Mouse (Mus musculus): ENCODE data around the gene Sbno2.

Sbno2 gene

GRCm38 (mm10) chr10:80142530-80142925 is 37.2 kb upstream of the Sbno2 start:
- in situ Hi-C loops (cut with MboI, MseI) = loop anchor here (5.0 to 10.0 kb wide), 2 partner anchors 155 to 792 kb away; partner anchors contain the start of genes Cnn2 and Gadd45b

GRCm38 (mm10) chr10:80141786-80142529 is 36.6 kb upstream of the Sbno2 start:
- in situ Hi-C loops (cut with MboI, MseI) = loop anchor here (5.0 to 10.0 kb wide), 2 partner anchors 155 to 793 kb away; partner anchors contain the start of genes Cnn2 and Gadd45b

DNA sequence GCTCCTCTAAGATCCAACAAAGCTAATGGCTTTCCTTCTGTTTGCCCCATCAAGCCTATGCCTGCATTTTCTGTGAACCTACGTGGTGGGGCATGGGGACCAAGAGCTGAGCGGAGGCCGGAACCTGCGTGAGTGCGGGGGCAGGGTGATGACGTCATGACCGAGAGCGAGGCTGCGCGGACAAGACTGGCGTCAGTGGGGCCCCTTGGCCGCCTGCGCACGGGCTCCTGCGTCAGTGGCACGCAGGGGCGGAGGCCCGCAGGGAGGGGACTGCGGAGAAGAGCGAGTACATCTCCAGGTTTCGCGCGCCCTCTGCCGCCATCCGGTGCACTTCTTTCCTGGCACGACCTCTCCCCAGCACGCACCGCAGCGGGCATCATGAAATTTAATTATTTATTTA is 35.9 kb upstream of the Sbno2 start:
- in situ Hi-C loops (cut with MboI, MseI) = loop anchor here (5.0 to 10.0 kb wide), 2 partner anchors 154 to 794 kb away; partner anchors contain the start of genes Cnn2 and Gadd45b

DNA sequence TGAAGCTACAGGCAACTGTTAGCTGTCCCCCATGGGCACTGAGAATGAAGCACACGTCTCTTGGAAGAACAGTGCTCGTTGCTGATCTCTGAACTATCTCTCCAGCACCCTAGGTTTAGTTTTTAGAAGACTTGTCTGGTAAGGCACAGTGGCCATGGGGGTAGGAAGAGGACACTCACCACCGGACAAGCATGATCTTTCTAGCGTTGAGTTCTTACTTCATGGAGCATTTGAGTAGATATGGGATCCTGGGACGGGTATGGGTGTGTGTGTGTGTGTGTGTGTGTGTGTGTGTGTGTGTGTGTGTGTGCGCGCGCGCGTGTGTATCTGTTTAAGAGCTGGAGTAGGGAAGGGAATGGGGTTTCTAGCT is 35.3 kb upstream of the Sbno2 start, which contains the start of gene Cbarp:
Gene Cbarp, minus strand, starts transcription at position 170 of the 370 bp plus-strand sequence.
- in situ Hi-C loops (cut with MboI, MseI) = loop anchor here (5.0 to 10.0 kb wide), 2 partner anchors 153 to 794 kb away; partner anchors contain the start of genes Cnn2 and Gadd45b

- in situ Hi-C loops (cut with MboI, MseI) = loop anchor here (5.0 to 10.0 kb wide), 2 partner anchors 153 to 795 kb away; partner anchors contain the start of genes Cnn2 and Gadd45b
Measured at GRCm38 (mm10) chr10:80139975-80140665, 34.7 kb upstream of the Sbno2 start.

- in situ Hi-C loops (cut with MboI, MseI) = no loop called here
Measured at GRCm38 (mm10) chr10:80139439-80139775, 34.0 kb upstream of the Sbno2 start.

DNA sequence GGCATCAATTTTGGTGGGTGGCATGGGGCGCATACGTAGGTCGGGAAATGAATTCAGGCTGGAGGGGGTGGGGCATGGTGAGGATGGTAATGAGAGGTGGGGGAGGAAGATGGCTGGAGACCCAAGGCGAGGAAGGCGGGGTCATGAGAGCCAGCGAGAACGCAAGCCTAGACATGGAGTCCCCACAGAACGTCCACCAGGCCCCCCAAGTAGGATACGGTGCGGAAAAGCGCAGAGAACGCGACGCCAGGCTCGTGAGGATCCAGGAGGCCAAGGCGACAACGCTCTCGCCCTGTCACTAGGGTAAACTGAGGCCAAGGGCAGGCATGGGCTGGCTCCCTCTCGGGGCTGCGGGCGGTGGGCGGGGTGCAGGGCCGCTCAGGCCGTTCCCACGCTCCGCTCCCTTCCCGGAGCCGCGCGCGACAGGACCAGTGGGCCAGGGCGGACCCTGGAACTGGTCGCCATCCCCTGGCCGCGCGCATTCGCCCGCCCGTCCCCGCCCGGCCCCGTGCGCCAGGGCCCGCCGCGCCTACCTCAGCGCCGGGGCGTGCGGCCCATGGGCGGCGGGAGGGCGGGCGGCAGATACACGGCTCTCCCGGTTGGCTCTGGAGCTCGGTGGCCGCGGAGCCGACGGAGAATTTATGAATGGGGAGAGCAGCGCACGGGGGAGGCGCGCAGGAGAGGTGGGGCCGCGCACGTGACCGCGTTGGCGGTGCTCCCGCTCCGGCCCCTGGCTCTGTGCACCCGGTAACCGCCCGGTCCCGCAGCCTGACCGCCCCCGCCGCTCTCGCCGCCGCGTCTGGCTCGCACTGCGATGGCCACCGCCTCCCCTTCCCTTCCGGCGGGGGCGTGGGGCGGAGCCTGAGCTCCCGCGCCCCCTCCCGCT is 33.4 kb upstream of the Sbno2 start, which contains the start of gene Atp5d:
Gene Atp5d, plus strand, starts transcription at position 80 of the 886 bp plus-strand sequence.
- in situ Hi-C loops (cut with MboI, MseI) = no loop called here

DNA sequence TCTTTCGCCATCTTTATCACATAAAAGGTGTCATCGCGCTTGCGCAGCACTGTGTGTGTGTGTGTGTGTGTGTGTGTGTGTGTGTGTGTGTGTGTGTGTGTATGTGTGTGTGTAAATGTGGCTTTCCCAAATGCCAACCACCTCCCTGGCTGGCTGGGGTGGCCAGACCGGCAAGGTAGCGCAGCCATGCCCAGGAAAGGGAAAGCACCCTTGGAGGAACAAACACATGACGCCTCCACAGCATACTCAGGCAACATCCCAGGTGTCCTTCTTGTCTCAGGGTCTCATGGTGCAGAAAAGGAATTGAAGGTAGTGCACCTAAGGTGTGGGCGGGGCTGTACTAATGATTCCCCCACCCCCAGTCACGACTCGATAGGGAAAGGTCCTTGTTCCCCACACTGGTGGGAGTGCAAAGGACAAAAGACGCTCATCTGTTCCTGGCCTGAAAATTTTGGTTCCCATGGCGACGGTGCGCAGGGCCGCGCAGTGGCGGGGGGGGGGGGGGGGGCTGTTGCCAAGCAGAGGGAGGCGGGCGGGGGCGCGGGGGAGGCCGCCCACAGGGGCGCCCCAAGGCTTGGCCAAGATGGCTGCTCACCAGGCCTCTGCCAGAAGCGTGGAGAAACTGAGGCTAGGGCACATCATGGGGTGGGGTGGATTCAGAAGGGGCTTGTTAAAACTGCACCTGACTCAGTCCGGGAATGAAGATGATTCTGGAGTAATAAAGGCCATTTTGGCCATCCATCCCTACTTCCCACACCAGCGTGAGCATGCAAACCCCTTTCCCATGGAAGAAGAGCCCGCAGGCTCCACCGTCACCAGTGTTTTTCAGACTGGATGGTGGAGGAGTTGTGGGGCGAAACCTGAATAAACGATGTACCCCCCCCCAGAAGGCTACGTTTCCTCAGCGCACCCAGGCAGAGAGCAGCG is 32.5 kb upstream of the Sbno2 start:
- in situ Hi-C loops (cut with MboI, MseI) = no loop called here

DNA sequence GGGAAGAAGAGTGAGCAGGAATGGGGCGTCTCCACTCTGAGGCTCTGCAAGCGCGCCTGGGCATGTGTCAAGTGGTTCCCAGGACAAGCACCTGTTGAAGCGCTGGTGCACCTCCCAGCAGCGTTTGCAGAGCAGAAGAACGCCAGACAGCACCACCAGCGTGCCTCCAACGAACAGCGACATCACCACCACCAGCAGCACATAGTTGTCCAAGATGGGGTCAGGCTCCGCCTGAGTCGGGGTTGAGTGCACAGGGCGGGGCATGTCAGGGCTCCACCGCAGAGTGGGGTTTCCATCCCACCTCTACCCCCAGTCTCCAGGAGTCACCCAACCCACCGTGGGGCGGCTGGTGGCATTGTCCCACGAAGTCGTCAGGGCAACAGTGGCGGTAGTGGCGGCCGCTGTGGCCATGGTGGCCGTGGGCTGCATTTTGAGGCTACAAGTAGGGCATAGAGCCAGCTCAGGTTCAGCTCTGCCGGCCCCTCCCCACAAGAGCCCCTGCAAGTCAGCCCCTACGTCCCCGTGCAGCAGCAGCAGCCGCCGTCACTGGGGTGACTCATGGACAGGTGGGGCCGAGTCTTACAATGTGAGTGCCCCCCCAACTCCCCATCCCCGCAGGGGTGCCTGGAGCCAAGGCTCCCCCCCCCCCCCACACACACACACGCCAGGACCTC is 31.7 kb upstream of the Sbno2 start:
- in situ Hi-C loops (cut with MboI, MseI) = no loop called here

DNA sequence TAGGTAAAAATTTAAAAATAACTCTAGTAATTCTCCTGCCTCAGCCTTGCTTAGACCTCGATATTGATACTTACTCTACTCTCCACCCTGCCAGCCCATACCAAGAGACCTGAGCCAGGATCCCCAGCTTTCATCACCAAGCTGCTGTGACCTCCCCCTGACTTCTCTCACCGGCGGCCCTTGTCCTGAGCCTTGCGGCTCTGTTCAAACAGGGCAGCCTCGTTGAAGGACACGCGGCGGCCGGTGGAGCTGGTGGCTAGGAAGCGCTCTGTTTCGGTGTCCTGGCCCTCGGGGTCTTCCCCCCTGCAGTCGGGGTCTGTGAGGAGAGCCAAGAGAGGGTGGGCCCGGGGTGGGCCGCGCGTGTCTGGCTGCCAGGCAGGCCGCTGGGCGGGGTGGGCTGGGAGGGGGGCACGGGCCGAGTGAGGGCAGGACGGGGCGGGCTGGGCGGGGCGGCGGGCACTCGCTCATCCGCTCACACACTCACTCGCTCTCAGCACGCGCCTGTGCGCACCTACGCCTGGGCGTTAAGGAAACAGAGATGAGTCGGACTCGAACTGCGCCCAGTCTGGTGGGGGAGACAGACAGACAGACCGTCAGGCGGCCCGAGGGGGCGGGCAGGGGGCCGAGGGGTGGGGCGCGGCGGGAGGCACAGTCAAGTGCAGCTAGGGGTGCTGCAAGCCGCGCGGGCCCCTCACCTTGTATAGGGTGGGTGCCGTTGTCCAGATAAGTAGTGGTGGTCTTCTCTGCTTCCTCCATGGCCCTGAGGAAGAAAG is 31.0 kb upstream of the Sbno2 start:
- in situ Hi-C loops (cut with MboI, MseI) = no loop called here

DNA sequence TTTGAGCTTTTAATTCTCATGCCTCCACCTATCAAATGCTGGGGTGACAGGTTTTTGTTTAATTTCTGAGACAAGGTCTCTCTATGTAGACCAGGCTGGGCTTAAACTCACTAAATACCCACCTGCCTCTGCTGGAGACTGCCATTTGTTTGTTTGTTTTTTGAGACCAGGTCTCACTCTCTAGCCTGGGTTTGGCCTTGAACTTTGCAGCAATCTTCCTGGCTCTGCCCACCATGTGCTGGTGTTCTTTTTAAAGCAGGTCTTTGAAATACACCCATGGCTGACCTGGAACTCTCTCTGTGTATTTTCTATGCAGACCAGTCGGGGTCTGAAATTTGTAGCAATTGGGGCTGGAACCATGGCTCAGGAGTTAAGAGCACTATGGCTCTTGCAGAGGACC is 30.3 kb upstream of the Sbno2 start:
- in situ Hi-C loops (cut with MboI, MseI) = no loop called here

DNA sequence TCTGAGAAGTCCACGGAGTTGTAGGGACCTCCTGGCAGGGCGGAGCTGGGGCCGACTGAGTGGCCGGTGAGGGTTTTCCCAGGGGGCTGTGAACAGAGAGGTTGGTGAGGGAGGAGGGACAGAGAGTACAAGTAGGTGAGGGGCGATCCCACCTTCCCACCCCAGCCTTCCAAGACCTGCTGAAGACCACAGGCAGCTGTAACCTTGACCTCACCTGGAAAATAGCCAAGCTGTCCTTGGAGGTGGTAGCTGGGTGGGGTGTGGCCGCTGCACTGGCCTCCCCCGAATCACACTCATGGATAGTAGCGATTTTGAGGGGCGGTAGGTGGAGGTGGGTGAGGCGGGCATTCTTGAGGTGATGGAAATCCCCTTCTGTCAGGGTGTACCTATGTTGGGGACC is 29.8 kb upstream of the Sbno2 start:
- in situ Hi-C loops (cut with MboI, MseI) = no loop called here

DNA sequence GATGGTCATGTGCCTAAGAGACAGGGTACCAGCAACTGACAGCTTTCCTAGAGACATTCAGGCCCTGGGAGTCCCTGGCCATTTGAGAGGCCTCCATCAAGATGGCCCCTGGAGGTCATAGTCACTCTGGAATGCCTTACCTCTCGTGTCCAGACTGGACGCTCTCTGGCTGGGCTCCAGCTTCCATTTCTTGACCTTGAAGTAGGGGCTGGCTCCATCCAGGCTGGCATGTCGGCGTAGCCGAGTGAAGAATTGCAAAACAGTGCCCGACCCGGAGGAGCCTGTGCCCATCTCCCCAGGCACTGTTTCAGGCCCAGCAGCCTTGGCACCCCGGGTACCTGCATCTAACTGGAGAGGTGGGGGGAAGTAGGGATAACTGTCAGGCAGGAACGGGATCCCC is 29.1 kb upstream of the Sbno2 start:
- in situ Hi-C loops (cut with MboI, MseI) = no loop called here

DNA sequence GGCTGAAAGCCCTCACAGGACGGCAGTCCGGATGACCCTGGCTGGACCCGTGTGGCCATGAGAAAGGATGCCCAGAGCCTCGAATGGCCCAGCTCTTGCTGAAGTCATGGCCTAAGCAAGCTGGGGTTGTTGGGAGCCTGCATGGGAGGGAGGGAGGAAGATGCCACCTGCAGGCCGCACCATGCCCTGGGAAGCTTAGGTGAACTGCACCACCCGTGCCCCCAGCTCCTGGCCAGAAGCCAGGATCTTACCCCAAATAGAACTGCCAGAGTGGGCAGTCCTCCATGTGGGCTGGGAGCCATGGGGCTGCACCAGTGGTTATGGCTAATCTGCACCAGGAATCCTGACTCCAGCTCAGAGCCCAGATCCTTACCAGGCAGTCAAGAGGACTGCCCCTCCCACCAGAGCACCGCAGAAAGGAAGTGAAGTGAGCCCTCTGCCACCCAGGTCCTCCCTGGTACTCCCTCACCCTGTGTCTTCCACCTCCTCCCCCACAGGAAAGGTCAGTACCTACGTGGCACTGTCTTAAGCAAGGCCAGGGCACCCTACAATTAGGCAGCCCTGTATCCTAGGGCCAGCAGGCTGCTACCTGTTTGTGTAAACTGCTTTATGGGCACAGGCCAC is 28.0 kb upstream of the Sbno2 start:
- in situ Hi-C loops (cut with MboI, MseI) = no loop called here

DNA sequence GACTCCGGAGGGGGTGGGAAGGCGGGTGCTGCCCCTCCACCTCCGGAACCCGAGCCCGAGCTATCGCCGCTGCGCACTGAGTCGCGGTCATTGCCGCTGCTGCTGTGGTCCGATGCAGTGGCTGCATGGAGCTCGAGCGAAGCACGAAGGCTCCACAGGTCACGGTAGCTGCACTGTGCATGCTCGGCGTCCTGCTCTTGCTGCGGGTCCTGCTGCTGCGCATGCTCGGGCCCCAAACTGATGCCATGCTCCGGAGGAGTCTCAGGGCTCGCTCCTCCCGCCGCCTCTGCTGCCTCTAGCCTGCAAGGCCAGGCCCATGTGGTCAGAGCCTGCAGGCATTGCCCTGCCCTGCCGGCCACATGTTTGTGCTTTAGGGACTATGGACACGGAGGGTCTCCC is 26.6 kb upstream of the Sbno2 start:
- in situ Hi-C loops (cut with MboI, MseI) = no loop called here

- in situ Hi-C loops (cut with MboI, MseI) = no loop called here
Measured at GRCm38 (mm10) chr10:80131316-80131951, 26.1 kb upstream of the Sbno2 start.

DNA sequence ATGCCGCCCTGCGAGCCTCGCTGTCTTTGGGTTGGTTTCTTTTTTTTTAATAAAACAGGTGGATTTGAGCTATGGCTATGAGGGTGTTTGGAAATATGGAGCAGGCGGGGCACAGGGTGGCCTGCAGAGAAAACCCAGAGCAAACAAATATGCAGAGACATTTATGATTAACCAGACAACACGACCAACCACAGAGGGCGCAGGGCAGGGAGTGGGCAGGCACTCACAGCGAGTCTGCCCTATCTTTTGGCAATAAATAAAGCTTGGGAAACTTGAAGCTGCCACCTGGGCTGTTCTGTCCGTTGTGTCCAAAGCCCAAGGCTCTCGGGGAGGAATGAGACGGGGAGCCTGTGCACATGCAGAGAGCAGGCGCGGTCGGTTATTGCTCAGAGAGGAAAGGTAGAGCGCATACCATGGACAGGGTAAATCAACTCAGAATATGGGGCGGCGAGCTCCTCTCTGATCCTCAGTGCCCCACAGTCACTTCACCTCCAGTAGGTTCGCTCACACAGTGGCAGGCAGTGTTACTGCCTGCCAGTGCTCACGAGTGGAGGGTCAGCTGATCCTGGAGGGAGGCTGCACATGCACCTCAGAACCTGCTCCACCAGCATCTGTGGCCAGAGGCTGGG is 25.1 kb upstream of the Sbno2 start:
- in situ Hi-C loops (cut with MboI, MseI) = no loop called here

GRCm38 (mm10) chr10:80129846-80130245 is 24.5 kb upstream of the Sbno2 start:
- in situ Hi-C loops (cut with MboI, MseI) = no loop called here
